Mouse (Mus musculus) liver, embryonic 15.5 days (tissue): ENCODE measurements at regions not wholly inside any gene's neighbourhood (a gene's known extent, or its start where the extent isn't known, plus 50 kb on each side); places are given as distances from the start of the nearest gene placed in this dataset.
"Not testable (repeated sequence)": the region's sequence is repeated elsewhere in the genome, so short reads cannot be mapped to it uniquely, and the experiment has no call there.

Experiments
- ATAC-seq: fragments of 200-750 bp; cut with Nextera tagmentation; 2 replicates; pipeline ENCODE4 v1.8.0; 2017; ENCODE audit warnings: moderate number of reproducible peaks, mild to moderate bottlenecking, moderate library complexity; ENCODE audit not compliant: insufficient read depth
- H3K27ac ChIP-seq: fragments of 300-500 bp; sonication (generic); replicated peaks from 2 replicates; pipeline ENCODE4 v1.5.1; 2015; ENCODE audit warnings: mild to moderate bottlenecking, inconsistent platforms
- H3K27me3 ChIP-seq: fragments of 300-500 bp; sonication (generic); 2 replicates; pipeline ENCODE4 v1.6.1; 2015; ENCODE audit warnings: mild to moderate bottlenecking, inconsistent platforms
- H3K36me3 ChIP-seq: fragments of 300-500 bp; sonication (generic); replicated peaks from 2 replicates; pipeline ENCODE4 v1.6.1; 2015; ENCODE audit warnings: moderate library complexity, mild to moderate bottlenecking, inconsistent platforms
- H3K4me1 ChIP-seq: fragments of 300-500 bp; sonication (generic); replicated peaks from 2 replicates; pipeline ENCODE4 v1.6.1; 2015; ENCODE audit warnings: inconsistent platforms
- H3K4me2 ChIP-seq: fragments of 300-500 bp; sonication (generic); 2 replicates; pipeline ENCODE4 v1.6.1; 2015; ENCODE audit warnings: moderate library complexity, mild to moderate bottlenecking, inconsistent platforms
- H3K4me3 ChIP-seq: fragments of 300-500 bp; sonication (generic); replicated peaks from 2 replicates; pipeline ENCODE4 v1.5.1; 2015; ENCODE audit warnings: mild to moderate bottlenecking, inconsistent platforms
- H3K9ac ChIP-seq: fragments of 300-500 bp; sonication (generic); 2 replicates; pipeline ENCODE4 v1.6.1; 2015; ENCODE audit warnings: moderate library complexity, mild to moderate bottlenecking, inconsistent platforms
- H3K9me3 ChIP-seq: fragments of 300-500 bp; sonication (generic); replicated peaks from 2 replicates; pipeline ENCODE4 v1.6.1; 2016; ENCODE audit warnings: inconsistent platforms
- WGBS: fragments of 180-500 bp; shearing (Covaris S2); methylation state at CpG from one replicate; pipeline ENCODE4 v1.1.7; 2015; ENCODE audit warnings: mixed read lengths; ENCODE audit not compliant: insufficient replicate concordance; 5-methylcytosine and 5-hydroxymethylcytosine counted together

DNA sequence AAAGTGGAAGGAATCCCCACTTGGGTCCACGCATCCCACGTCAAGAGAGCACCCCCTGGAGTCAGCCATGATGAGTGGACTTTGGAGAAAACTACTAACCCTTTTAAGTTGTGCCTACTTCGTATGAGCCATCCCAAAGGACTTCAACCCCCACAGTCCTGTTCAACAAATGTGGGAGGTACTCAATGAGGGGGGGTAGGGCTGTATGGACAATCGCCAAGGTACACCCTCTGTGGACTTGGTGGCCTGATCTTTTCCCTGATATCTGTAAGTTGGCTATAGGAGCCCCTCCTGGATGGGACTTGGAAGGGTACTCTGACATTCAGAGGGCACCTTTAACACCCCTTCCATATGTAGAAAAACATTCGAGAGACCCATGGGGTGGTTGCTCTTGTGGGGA lies 256.5 kb upstream of the Olfr161 start:
- ATAC-seq, H3K4me3 ChIP-seq, H3K27me3 ChIP-seq, H3K9me3 ChIP-seq, H3K27ac ChIP-seq, H3K4me2 ChIP-seq, H3K4me1 ChIP-seq, H3K36me3 ChIP-seq, H3K9ac ChIP-seq: not testable (repeated sequence)
- 73% methylated on average over 5 of the region's 5 CpGs for whole genome bisulfite sequencing

DNA sequence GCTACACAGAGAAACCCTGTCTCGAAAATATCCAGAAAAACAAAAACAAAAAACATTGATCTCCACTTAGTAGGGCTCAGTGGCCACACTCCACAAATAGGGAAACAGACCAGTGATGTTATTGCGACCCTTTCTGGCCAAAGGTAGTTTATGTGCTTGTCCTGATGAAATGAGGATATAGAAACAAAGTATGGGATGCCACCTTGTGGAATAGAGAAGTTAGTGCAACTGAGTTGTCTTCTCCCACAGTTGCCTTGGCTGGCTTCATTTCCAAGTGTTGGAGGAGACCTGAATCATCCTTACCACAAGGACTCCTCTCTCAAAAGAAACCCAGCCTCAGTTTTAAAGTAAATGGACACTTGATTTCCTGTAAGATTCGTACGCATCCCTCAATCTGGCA lies 247.5 kb upstream of the Olfr161 start:
- H3K4me1 ChIP-seq, H3K4me3 ChIP-seq, ATAC-seq, H3K27me3 ChIP-seq, H3K9me3 ChIP-seq, H3K9ac ChIP-seq, H3K36me3 ChIP-seq, H3K27ac ChIP-seq, H3K4me2 ChIP-seq: not testable (repeated sequence)
- WGBS: 15% methylated on average over 4 of the region's 4 CpGs

DNA sequence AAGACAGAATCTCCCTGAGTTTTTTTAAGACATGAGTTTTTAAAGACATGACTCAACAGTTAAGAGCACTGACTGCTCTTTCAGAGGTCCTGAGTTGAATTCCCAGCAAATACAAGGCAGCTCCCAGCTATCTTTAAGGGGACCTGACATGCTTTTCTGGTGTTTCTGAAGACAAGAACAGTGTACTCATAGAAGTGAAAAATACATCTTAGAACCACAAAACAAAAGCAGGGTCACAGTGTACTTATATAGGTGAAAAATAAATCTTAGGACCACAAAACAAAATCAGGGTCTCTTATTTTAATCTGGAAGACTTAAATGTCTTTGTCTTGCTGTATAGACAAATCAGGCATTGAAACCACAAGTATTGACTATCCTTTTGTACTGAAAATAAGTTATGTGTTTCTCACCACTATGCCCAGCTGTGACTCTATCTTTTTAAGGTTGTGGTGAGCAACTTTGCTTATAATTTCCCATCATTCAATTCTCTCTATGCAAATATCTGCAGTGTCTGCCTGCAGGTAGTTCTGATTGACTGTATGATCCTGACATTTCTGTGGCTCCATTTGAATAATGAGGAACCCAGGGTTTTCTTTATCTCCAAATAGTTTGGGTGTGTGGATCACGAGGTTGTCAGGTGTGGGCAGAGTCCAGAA lies 246.0 kb upstream of the Olfr161 start:
- no CpG with 5 or more reads among the region's 1 CpGs for WGBS

DNA sequence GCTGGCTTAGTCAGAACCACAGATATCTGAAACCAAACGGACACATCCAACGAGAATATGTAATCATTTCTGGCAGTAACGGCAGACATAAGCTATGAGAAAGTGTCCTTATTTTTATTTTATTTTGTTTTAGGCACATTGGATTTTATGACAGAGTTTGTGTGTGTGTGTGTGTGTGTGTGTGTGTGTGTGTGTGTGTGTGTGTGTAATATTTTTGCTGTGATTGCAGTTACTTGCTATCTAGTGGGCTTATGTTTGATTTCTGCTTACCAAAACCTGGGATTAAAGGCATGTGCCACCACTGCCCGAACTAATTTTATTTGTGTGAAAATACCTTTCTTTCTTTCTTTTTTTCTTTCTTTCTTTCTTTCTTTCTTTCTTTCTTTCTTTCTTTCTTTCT lies 241.5 kb upstream of the Olfr161 start:
- not testable (repeated sequence) for H3K27ac ChIP-seq, H3K9ac ChIP-seq, ATAC-seq, H3K4me1 ChIP-seq, H3K4me3 ChIP-seq, H3K9me3 ChIP-seq, H3K27me3 ChIP-seq, H3K4me2 ChIP-seq, H3K36me3 ChIP-seq
- WGBS: 50% methylated on average over 1 of the region's 4 CpGs

More for the DNA sequence above, 246.0 kb upstream of the Olfr161 start:
- H3K27me3 ChIP-seq, H3K9me3 ChIP-seq, H3K9ac ChIP-seq, H3K36me3 ChIP-seq, ATAC-seq, H3K4me3 ChIP-seq, H3K27ac ChIP-seq, H3K4me1 ChIP-seq, H3K4me2 ChIP-seq: not testable (repeated sequence)

DNA sequence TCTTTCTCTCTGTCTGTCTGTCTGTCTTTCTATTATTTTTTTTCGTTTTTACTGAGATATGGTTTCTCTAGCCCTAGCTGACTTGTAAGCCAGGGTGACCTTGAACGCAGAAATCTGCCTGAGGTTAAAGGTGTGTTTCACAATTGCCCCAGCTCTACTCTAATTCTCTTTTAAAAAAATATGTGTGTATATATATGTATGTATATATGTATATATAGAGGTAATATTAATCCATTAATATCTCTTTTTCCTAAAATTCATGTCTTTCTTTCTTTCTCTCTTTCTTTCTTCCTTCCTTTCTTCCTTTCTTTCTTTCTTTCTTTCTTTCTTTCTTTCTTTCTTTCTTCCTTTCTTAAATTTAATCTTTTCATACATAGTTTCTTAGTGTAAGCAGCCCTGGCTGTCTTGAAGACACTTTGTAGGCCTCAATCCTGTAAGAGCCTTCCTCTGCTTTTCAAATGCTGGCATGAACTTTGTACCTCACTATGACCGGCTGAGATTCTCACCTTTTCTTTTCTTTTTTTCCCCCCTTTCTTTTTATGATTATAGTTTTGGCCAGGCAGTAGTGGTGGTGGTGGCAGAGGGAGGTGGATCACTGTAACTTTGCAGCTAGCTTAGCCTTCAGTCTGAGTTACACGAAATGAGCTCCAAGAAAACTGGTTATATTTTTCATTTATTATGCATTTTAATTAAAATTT lies 240.8 kb upstream of the Olfr161 start:
- not testable (repeated sequence) for H3K9ac ChIP-seq, H3K4me2 ChIP-seq, H3K4me3 ChIP-seq, H3K36me3 ChIP-seq, H3K27ac ChIP-seq, H3K27me3 ChIP-seq, H3K9me3 ChIP-seq, ATAC-seq, H3K4me1 ChIP-seq
- WGBS: 21% methylated on average over 3 of the region's 4 CpGs

DNA sequence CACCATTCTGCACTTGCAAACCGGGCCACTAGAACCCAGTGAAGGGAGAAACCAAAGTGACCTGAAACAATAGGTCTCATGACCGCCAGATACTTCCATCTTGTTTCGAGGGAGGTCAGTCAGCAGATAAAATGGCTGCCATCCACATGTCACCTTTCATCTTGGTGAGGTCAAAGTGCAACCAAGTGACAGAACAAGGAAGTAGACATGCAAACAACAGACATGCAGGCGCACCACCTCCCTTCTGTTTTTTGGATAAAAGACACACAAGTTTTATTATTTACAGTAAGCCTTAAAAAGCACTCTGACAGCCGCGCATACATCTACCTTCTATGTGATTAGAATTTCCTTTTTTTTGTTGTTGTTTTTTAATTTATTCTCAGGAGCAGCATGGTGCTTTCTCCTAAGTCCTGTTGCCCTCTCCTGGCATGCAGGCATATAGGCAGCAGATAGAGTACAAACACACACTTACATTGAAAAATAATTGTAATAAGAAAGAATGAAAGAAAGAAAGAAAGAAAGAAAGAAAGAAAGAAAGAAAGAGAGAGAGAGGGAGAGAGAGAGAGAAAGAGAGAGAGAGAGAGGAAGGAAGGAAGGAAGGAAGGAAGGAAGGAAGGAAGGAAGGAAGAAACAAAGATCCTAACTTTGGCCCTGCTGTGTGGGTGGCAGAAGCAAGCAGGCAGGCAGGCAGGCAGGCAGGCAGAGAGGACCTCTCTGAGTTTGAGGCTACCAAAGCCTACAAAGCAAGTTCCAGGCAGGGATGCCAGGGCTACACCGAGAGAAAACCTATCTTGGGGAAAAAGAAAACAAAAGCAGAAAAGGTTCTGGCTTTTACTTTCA lies 240.0 kb upstream of the Olfr161 start:
- peak; percentile 89 for ATAC-seq
- H3K4me3 ChIP-seq, H3K9ac ChIP-seq, H3K27ac ChIP-seq, H3K4me2 ChIP-seq, H3K27me3 ChIP-seq, H3K9me3 ChIP-seq, H3K4me1 ChIP-seq, H3K36me3 ChIP-seq: not testable (repeated sequence)
- 52% methylated on average over 6 of the region's 7 CpGs for WGBS

DNA sequence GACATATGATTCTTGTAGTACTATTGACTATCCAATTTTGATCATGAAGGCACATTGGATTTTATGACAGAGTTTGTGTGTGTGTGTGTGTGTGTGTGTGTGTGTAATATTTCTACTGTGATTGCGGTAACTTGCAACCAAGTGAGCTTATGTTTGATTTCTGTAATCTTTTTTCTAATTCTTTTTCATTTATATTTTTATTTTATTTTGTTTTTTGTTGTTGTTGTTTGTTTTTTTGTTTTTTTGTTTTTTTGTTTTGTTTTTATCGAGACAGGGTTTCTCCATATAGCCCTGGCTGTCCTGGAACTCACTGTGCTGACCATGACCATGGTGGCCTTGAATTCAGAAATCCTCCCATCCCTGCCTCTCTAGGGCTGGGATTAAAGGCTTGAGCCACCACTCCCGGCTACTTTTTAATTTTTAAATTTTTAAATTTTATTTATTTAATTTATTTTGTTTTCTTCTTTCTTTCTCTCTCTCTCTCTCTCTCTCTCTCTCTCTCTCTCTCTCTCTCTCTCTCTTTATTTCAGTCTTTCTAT lies 239.3 kb upstream of the Olfr161 start:
- not testable (repeated sequence) for H3K4me1 ChIP-seq, H3K36me3 ChIP-seq, H3K4me3 ChIP-seq, H3K27ac ChIP-seq, H3K4me2 ChIP-seq, H3K27me3 ChIP-seq, H3K9me3 ChIP-seq, H3K9ac ChIP-seq
- ATAC-seq: peak; percentile 70; the same call in 1 of the 2 replicates
- 48% methylated on average over 3 of the region's 3 CpGs for WGBS
